Mouse (Mus musculus) c-Kit-negative CD71-positive TER-119-positive erythroid progenitor cells, embryonic 14.5 days (primary cell): Measurements from ENCODE around the gene Akap8l.

Source experiments
- DNase-seq: peaks from one replicate; pipeline ENCODE4 v3.0.0-alpha.2; 2013; ENCODE audit warnings: low read depth, low spot score

Akap8l gene

DNA sequence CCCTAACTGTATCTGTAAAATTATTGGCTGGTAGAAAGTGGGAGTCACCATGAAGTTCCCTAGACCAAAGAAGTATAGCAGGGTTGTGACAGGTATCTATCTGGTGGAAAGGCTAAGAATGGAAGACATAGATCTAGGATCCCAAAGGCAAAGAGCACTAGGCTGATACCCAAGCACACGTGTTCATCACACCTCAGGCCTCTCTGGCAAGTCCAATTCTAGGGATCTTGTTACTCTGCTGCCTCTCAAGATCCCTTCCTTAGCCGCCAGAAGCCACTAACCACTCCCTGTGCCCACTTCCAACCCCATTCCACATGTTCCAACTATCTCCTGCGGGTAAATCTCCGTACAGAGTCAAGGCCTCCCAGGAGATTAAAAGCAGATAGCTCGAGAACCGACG lies 30.5 kb downstream of the Akap8l start:
- peak; percentile 30 for DNase-seq

DNA sequence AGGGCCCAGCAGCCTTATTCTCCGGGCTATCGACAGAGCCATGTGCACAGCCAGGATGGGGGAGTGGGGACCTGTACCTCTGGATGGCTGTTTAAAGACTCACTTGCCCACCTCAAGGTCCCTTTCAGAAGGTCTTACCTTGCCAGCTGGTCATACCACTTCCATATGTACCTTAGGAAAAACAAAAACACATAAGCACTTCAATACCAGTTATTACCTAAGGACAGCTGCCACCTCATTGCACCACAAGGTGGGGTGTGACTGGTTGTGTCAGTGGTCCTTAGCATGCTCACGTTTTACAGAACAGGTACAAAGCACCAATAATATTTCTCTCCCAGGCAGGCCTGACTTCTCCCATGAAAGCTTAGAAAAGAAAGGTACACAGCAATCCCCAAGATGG lies 32.7 kb downstream of the Akap8l start:
- DNase-seq, result no peak

DNA sequence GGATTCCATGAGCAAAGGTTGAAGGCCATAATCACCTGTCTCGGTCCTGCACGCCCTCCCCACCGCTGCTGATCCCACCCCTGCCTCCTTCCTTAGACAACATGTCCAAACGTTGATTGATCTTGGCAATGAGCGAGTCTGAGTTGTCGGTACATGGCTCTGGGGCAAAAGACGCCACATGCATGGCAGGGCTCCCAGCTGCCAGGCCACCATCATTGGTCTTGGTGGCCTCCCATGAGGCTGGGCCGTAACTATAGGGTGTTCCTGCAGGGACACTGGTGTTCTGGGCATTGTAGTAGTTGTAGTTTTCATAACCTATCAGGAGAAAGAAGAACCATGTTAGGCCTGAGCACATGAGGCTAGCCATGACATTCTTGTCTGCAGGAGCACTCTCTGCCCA lies 33.4 kb downstream of the Akap8l start:
- no peak for DNase-seq

DNA sequence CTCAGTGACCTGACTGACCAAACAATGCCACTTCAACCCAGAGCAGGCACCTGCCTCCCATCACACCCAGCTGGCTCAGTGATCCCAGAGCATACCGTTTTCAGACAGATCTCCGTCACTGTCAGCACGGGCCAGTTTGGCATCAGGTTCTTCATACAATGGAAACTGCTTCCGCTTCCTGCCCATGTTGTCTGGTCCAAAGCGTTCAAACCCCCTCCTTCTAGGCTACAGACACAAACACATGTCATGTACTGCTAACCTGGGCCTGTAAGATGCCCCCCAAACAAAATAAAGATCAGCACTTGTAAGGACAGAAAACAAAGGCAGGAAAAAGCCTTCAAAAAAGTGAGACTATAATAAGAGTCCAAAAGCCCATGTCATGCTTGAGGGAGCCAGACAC lies 34.8 kb downstream of the Akap8l start:
- DNase-seq, result no peak

DNA sequence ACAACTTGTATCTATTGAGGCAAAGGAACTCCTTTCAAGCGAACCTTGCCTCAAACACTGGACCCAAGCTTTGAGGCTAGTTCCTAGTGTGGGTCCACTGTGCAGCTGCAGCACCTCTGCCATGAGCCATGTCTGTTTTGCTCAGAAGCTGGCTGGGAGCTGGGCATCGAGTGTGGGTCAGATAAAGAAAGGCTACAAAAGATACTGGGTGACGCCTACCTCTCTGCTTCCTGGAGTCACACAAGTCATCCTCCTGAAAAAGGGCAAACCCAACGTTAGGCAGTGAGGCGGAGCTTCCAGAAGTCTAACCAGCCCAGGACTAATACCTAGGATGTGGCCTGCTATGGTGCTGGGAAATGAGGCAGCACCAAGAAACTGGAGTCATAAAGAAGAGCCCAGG lies 36.5 kb downstream of the Akap8l start:
- no peak for DNase-seq

DNA sequence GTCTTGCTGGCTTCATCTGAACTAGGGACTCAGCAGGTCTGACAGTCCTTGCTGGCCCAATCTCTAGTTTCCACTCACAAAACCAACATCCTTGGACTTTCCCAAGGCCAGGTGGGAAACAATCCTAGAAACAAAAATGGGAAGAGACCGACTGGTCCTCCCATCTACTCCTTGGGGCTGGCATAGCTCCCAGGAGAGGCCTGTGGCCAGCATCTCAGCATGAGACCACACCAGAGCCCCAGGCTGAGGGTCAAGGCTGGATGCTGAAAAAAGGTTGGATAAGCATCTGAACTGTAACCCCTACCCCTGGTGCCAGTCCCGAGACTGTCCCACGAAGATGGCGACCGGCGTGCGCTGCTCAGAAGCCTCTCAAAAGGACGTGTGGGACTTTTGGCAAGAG lies 37.6 kb downstream of the Akap8l start:
- DNase-seq, result no peak

DNA sequence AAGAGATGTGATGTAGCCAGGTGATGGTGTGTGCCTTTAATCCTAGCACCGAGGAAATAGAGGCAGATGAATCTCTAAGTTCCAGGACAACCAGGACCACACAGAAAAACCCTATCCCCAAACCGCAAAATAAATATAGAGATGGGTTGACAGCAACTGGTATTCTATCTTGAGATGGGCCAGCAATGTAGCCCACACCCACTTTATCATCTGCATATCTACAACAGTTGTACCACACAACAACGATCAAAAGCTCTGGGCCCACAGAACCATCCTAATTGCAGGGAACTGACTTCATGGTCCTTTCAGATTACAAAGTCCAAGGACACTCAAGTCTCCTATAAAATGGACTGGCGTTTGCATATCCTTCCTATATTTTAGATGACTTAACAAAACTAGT lies 42.4 kb downstream of the Akap8l start:
- DNase-seq, result no peak

DNA sequence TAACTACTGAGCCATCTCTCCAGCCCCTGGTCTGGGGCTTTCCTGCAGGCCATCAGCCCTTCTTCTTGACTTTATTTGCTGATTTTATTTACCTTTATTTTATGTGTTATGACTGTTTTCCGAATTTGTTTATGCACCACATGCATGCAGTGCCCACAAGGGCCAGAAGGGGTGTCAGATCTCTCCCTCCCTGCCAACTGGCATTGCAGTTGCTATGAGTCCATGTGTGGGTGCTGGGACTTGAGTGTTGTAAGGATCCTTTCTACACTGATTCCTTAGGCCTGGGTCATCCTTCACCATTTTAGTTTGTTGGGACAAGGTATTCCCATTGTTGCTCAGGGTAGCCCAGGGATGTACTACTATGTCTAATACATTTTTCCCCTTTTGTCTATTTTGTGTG lies 52.3 kb downstream of the Akap8l start:
- DNase-seq, result no peak

DNA sequence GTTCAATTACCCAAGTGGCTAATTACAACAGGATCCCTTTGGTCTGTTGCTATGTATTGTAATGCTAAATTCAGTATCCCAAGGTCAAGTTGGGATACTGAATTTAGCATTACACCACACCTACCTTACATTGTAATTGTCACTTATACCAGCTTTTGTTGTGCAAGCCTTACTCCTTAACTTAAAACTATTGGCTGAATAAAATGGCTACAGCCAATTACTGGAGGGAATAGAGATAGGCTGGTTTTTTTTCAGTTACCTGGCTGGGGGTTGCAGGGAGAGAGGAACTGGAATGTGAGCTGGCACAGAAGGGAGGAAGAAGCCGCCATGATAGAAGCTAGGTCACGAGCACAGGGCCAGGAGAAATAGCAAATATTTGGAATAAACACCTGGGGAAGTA lies 54.5 kb downstream of the Akap8l start:
- DNase-seq, result no peak

DNA sequence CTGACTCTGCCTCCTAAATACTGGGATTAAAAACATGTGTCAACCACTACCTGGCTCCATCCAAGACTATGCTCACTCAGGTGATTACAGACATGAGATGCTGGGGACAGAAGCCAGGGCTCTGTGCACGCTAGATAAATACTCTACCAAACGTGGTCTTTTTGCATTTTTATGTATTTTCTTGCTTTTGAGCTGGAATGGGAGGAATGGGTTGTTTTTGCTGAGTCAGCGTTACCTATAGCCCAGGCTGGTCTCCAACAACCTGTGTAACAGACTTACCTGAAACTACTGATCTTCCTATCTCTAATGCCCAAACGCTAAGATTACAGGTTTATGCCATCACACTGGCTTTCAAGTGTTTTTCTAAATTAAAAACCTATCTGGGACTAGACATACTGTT lies 55.2 kb downstream of the Akap8l start:
- DNase-seq, result no peak

DNA sequence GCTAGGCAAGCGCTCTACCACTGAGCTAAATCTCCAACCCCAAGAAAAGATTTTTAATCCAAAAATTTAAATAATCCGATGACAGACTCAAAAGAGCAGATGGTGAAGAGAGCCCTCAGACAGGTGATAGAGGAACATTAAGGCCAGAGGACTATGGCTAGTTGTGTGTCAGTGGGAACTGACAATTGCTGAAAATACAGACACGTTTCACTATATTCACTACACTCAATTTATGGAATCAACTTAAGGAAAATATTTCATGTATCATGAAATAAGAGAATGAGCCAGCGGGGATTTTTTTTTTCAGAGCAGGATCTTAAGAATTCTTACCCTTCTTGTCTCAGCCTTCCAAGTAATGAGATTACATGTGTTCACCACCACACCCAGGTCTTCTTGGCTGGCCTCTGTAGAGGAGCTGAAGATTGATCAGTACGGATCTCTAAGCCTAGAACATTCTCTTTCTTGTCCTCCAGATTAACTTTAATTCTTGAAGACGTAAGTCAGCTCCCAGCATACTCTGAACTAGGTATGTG lies 65.2 kb downstream of the Akap8l start:
- DNase-seq, result peak; percentile 38

DNA sequence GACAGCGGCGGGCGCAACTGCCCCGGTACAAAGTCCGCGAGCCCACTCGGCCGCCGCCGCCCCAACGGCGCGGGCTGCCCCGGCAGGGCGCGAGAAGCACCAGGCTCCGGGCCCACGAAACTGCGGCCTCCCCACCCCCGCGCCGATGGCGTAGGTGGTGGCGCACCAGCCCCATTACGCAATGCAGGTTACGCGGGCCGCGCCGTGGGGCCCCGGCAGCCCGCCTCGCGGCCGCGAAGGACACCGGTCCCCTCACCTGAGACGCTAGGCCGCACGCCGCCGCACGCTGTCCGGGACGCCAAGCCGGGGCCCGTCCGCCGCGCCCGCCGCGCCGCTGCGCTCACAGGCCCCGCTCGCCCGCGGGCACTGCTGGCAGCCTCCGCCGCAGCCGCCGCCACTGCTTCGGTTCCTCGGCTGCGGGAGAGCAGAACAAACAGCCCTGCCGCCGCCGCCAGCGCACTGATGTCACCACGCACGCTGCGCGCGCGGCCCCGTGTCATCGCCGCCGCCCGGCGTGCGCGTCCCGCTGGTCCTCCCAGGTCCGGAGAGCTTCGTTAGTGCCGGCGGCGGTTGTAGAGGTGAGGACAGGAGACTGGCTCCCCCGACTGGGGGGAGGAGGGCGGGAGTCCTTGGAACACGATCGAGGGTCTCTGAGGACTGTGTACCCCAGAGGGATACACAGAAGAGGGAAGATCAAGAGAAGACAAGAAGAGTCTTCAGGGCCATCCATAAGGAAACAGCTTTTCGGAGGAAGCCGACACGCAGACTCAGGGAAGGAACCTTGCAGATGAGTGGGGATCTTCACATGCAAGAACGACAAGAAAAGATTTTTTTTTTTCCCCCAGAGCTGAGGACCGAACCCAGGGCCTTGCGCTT lies 65.9 kb downstream of the Akap8l start, which contains the start of gene Brd4:
Brd4 (minus strand) TSS at position 461 of the 876 bp plus-strand sequence.
- DNase-seq, result peak; percentile 85

DNA sequence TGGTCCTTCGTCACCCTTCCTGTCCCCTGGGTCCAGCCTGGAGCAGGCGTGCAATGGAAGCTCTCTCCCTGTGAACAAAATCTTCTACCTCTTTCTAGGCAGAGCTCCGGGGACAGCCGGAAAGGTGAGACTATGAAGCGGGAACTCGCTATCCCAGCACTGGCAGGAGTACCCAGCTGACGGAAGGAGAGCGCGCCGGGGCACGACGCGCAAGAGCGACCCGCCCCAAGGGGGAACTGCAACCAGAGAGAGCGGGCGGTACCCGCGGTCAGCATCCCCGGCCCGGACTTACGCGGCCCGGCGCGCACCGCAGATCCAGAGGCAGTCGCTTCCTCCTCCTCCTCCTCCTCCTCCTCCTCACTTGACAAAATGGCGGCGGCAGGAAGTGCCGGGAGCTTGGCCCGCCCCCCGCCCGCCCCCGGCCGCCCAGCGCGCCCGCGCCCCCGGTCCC lies 66.6 kb downstream of the Akap8l start:
- DNase-seq, result peak; percentile 40

DNA sequence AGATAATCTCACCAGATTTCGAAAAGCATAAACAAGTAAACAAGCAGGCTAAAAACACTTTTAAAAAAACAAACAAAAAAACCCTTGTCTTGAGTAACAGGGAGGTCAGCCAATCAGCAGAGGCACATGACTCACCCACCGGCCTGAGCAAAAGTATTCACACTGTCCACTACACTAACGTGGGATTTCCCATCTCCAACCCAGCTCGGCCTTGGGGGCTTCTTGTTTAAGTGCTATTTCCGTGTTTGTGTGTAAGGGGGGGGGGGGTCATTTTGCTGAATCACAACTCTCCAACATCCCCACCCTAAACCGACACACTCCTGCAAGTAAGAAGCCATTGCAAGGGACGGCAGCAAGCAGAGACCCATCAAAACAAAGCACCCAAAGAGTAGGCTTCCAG lies 67.1 kb downstream of the Akap8l start:
- DNase-seq, result peak; percentile 15

DNA sequence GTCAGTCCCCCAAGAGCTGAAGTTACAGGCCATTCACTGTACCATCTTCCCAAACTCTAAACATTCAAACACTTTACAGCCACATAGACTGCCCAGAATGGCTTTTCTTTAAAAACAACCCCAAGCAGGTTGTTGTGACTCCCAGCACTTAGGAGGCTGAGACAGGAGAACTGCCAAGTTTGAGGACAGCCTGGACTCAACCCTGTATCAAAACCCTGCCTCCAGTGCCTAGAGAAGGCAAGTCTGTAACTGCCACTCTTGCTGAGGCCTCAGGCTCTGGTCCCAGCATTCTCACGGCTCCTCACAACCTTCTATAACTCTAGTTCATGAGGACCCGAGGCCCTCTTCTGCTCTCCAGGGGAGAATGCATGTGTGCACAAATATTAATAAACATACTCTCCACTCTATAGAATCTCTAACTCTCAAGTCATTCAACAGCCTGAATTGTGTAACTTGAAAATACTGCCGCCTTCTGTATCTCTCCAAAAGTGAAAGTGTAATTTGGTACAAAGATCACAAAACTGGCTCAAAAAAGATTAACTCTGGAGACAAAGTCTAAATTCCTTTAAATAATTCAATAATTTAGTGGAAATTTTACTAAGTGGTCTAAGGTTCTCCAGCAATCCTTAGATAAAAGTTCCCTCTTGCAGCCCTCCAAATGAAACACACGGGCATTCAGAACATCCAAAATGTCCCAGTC lies 68.6 kb downstream of the Akap8l start:
- no peak for DNase-seq

DNA sequence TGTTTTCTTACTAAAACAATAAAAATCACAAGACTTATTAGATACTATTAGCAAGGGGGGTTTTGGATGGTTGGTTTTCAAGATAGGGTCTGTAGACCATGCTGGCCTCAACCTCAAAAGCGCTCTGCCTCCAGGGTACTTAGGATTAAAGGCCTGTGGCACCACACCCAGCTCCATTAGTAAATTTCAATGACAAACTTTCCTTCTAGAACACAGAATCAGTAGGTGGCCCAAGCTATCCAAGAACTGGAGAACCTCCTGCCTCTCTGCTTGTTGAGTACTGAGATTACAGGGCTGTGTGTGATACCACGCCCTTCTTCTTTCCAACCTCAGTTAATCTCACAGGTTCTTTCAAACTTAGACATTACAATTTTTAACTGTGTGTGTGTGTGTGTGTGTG lies 69.3 kb downstream of the Akap8l start:
- DNase-seq, result no peak

DNA sequence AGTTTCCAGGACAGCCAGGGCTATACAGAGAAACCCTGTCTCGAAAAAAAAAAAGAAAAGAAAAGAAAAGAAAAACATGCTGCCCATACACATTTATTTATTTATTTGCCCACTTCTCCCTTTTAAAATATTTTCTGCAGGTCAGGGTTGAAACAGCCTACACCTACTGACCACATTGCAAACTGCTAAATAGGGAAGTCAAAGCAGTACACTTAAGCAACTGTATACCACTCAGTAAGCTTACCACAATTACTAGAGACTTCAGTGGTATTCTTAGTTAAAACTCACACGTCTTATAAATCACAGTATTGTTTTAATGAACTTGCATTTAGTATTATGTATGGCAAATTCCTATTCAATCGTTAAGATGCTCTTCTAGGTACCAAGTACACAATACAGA lies 69.8 kb downstream of the Akap8l start:
- no peak for DNase-seq

DNA sequence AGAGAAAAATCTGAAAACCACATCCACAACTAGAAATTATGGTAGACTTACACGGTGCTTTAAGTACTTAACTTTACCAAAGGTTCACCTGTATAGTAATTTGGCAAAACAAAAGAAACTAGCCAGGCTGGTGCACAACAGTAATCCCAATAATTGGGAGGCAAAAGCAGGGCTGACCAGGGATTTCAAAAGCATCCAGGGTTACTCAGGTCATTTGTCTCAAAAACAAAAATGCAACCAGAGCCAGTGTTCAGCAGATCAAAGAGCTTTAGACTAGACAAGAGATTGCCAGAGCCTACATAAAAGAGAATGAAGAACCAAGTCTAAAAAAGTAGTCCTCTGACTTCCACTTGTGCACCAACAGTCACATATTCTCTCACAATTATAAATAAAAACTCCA lies 73.2 kb downstream of the Akap8l start:
- no peak for DNase-seq

DNA sequence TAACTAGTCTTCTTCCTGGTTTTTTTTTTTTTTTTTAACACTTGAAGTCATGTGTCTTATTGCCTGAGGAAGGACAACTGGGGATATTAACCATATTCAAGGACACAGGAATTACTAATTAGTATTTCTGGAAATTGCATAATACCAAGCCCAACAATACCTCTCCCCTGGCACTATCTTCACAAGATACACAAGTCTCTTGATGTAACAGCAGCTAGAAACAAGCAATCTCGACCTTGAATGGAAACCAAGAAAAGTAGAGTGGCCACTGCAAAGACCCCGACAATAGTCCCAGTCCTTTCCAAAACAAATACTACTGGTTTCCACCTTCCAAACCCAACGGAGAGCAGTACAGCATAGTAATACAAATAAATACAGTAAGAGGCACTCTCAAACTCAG lies 74.8 kb downstream of the Akap8l start:
- no peak for DNase-seq
